In the genomic region with DNA sequence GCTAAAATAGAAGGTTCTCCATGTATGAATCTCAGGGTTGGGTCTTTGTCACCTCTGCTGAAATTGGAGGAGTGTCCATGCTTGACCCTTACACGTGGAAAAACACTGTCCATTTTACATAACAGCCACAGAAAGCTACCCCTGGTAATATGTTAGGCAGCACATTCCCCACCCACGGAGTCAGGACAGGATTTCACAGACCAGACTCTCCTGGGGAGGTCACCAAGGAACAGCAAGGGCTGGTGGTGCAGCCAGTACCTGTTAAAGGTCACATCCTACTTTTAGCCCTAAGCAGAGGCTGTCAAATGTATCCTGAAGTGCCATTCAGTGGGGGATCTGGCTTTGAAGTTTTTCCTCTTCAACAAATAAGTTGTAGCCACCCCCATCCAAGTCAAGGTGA, we compare ENCODE assay signal across 21 mouse cellular contexts. TPM values are rescaled to one million over a fixed set of nuclear protein-coding genes. Genes with fewer than 3 reads are reported as not detected.
DNase-seq lines count a peak whose midpoint lies in the region.
"Had no signal": no experiment of that assay in that cellular context is flagged by ENCODE, and none has a peak within 500 bp of the region (broad histone marks: within the 10 kb centered on the region; RNA-seq: fewer than 3 reads in every experiment).

No protein-coding gene starts in this region.

- intact Hi-C loops in left cerebral cortex, postnatal 36 days (cut with DNase I) = no loop called here

- peak; percentile 67 for DNase-seq in gastrocnemius, adult 18-20 months (ENCODE audit: low spot score)
- DNase-seq in gastrocnemius, postnatal 4 days (ENCODE audit: low spot score in 2 of 2) = no peak
- peak; percentile 43 to 45 for DNase-seq in gastrocnemius, adult 8-10 months (ENCODE audit: low spot score in 2 of 2)
- no peak for DNase-seq in gastrocnemius, postnatal 10 days
- peak; percentile 70 for DNase-seq in gastrocnemius, postnatal 25 days
- DNase-seq in left cerebral cortex, postnatal 36 days (ENCODE audit: low spot score in 2 of 2) = no peak
- DNase-seq: adrenal gland, adult 2 months; adrenal gland, postnatal 10 days; adrenal gland, postnatal 25 days; B cell, adult 2 months; cerebellum, adult 11 months; cerebellum, adult 18-20 months; cerebellum, adult 8-10 months; cerebellum, adult 9-11 months; cerebellum, postnatal 14 days; cerebellum, postnatal 36 days; embryo, embryonic 11 days had no signal

RNA-seq across cellular contexts. Expression of a gene that starts 35.3 kb away (rescaled TPM):
- total RNA-seq in gastrocnemius, adult 18-20 months (2021) = 1,000 to 10,000 TPM; 1,080 to 1,440 TPM
- total RNA-seq in gastrocnemius, postnatal 4 days (2021) = 100 to 1,000 TPM; 214 to 236 TPM
- total RNA-seq in gastrocnemius, adult 8-10 months (2022) = 1,000 to 10,000 TPM; 1,586 to 2,341 (median 2,026) TPM
- total RNA-seq in gastrocnemius, postnatal 10 days (2021) = 100 to 1,000 TPM; 132 to 148 TPM
- total RNA-seq in gastrocnemius, postnatal 25 days (2021) = 1,000 to 10,000 TPM in 1 of 2 experiments, 100 to 1,000 TPM in 1; 560 to 1,240 TPM
- total RNA-seq in left cerebral cortex, postnatal 36 days (2021) = under 1 TPM; 0.15 to 0.18 TPM
- total RNA-seq: adrenal gland, adult 2 months; CH12.LX; common myeloid progenitor, adult 5-6 weeks had no signal

RNA-seq across cellular contexts. Expression of a gene that starts 53.4 kb away (rescaled TPM):
- total RNA-seq in gastrocnemius, adult 18-20 months (2021) = 1 to 10 TPM; 5.9 to 6.1 TPM
- 10 to 100 TPM; 24.8 to 26.7 TPM for total RNA-seq in gastrocnemius, postnatal 4 days (2021)
- 1 to 10 TPM; 4.2 to 7.9 (median 6.0) TPM for total RNA-seq in gastrocnemius, adult 8-10 months (2022)
- 10 to 100 TPM; 13.0 to 16.4 TPM for total RNA-seq in gastrocnemius, postnatal 10 days (2021)
- total RNA-seq in gastrocnemius, postnatal 25 days (2021) = 1 to 10 TPM; 5.8 to 7.5 TPM
- total RNA-seq in left cerebral cortex, postnatal 36 days (2021) = 10 to 100 TPM; 58.2 to 64.2 TPM

RNA-seq across cellular contexts. Expression of a gene that starts 54.2 kb away (rescaled TPM):
- not detected for total RNA-seq in gastrocnemius, adult 18-20 months (2021)
- under 1 TPM in 1 of 2 experiments, not detected in 1; 0.83 TPM for total RNA-seq in gastrocnemius, postnatal 4 days (2021)
- not detected for total RNA-seq in gastrocnemius, adult 8-10 months (2022)
- total RNA-seq in gastrocnemius, postnatal 10 days (2021) = not detected
- not detected for total RNA-seq in gastrocnemius, postnatal 25 days (2021)
- total RNA-seq in left cerebral cortex, postnatal 36 days (2021) = under 1 TPM in 1 of 2 experiments, not detected in 1; 0.99 TPM
- total RNA-seq: adrenal gland, adult 2 months; adrenal gland, postnatal 10 days; adrenal gland, postnatal 25 days; adrenal gland, postnatal 4 days; common myeloid progenitor, adult 5-6 weeks; G1E had no signal

Comparison
In these comparisons a context has a peak if more than half of its experiments do, and no peak if none do; other contexts are left out.
1. DNase-seq: peak in gastrocnemius, adult 18-20 months (single experiment), gastrocnemius, adult 8-10 months (2 of 2) and gastrocnemius, postnatal 25 days (single experiment); none in gastrocnemius, postnatal 4 days (0 of 2), gastrocnemius, postnatal 10 days (single experiment) and left cerebral cortex, postnatal 36 days (0 of 2).
2. RNA of a gene that starts 35.3 kb away (total RNA-seq): 1,586 to 2,341 TPM in gastrocnemius, adult 8-10 months, 1,080 to 1,440 TPM in gastrocnemius, adult 18-20 months, 560 to 1,240 TPM in gastrocnemius, postnatal 25 days, 214 to 236 TPM in gastrocnemius, postnatal 4 days and 132 to 148 TPM in gastrocnemius, postnatal 10 days; 0.15 to 0.18 TPM in left cerebral cortex, postnatal 36 days; every median in the first group is over 100 times any median in the second.